Mouse (Mus musculus) forebrain, embryonic 15.5 days (tissue): ENCODE results near the gene Lpar4. TPM values are rescaled to one million over a fixed set of nuclear protein-coding genes. Genes with fewer than 3 reads are reported as not detected.

ENCODE experiments used
- ATAC-seq: fragments of 200-750 bp; cut with Nextera tagmentation; replicated peaks from 2 replicates; pipeline ENCODE4 v1.8.0; 2017; ENCODE audit warnings: mild to moderate bottlenecking, moderate TSS enrichment, moderate library complexity
- H3K27ac ChIP-seq: fragments of 300-500 bp; sonication (generic); replicated peaks from 2 replicates; pipeline ENCODE4 v1.5.1; 2015; ENCODE audit warnings: mild to moderate bottlenecking, inconsistent platforms
- H3K27me3 ChIP-seq: fragments of 300-500 bp; sonication (generic); 2 replicates; pipeline ENCODE4 v1.6.1; 2015; ENCODE audit warnings: inconsistent platforms
- H3K36me3 ChIP-seq: fragments of 300-500 bp; sonication (generic); 2 replicates; pipeline ENCODE4 v1.6.1; 2015; ENCODE audit warnings: mild to moderate bottlenecking, inconsistent platforms
- H3K4me1 ChIP-seq: fragments of 300-500 bp; sonication (generic); 2 replicates; pipeline ENCODE4 v1.6.1; 2015; ENCODE audit warnings: inconsistent platforms
- H3K4me2 ChIP-seq: fragments of 300-500 bp; sonication (generic); replicated peaks from 2 replicates; pipeline ENCODE4 v1.6.1; 2015; ENCODE audit warnings: mild to moderate bottlenecking, inconsistent platforms
- H3K4me3 ChIP-seq: fragments of 300-500 bp; sonication (generic); 2 replicates; pipeline ENCODE4 v1.5.1; 2015; ENCODE audit warnings: mild to moderate bottlenecking, inconsistent platforms
- H3K9ac ChIP-seq: fragments of 300-500 bp; sonication (generic); replicated peaks from 2 replicates; pipeline ENCODE4 v1.6.1; 2015; ENCODE audit warnings: mild to moderate bottlenecking, inconsistent platforms
- H3K9me3 ChIP-seq: fragments of 300-500 bp; sonication (generic); 2 replicates; pipeline ENCODE4 v1.6.1; 2016; ENCODE audit warnings: inconsistent platforms
- WGBS: fragments of 180-500 bp; shearing (Covaris S2); methylation state at CpG from one replicate; pipeline ENCODE4 v1.1.7; 2015; ENCODE audit warnings: mixed read lengths; 5-methylcytosine and 5-hydroxymethylcytosine counted together
- polyA plus RNA-seq: library from polyadenylated mRNA; unstranded; fragments of >200 nt; fragmentation: Nextera tagmentation; extraction: Ambion mirVana; gene quantifications from 2 replicates; pipeline ENCODE4 v1.2.1, GENCODE M21; 2015

The Lpar4 gene
- polyA plus RNA-seq, 1 experiment from 2014 or later: 5.2 TPM

DNA sequence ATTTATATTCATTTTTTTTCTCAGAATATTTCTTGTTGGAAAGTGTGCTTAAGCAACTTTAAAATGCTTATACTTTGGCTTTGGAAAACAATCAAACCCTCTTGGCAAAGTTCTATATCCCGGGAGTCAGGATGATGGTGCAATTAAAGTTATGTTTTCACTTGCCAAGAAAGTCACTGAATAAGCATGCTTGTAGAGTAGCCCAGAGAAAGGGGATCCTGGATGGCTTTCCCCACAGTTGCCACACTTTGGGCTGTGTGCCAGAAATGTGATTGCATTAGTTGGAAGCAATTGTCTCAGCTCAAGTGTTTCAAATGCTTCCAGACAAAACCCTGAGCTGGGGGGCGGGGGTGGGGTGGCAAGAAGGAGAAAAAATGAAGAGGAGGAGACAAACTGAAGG lies 43.9 kb downstream of the Lpar4 start:
- Histone ChIP-seq H3K4me3 (no peak overlapping the region), H3K9me3 (no peaks in the 10 kb centered on the region), H3K36me3 (no peaks in the 10 kb centered on the region), H3K4me2 (no peak overlapping the region), H3K27me3 (no peaks in the 10 kb centered on the region), H3K4me1 (no peaks in the 10 kb centered on the region), H3K9ac (no peak overlapping the region), H3K27ac (no peak overlapping the region)
- ATAC-seq: no peak
- WGBS: 31% methylated on average over 2 of the region's 2 CpGs

Other genes starting within 250 kb of the Lpar4 start
- 0.46 and 0.75 TPM in 2 replicates for gene Rtl3, start 80.0 kb upstream of the Lpar4 start, polyA plus RNA-seq
- gene P2ry10, start 167.9 kb downstream of the Lpar4 start, polyA plus RNA-seq: not detected in 2 replicates
- 0.31 and 0.92 TPM in 2 replicates for gene P2ry10b, start 228.3 kb downstream of the Lpar4 start, polyA plus RNA-seq